Mouse (Mus musculus): Measurements from ENCODE around the gene Gm9903. TPM values are rescaled to one million over a fixed set of nuclear protein-coding genes. Genes with fewer than 3 reads are reported as not detected.

Gm9903 gene
- 0.75 TPM in 1 of 2 replicates, not detected in the other for total RNA-seq (2014; fragmentation: Nextera tagmentation)
- 0.15 and 0.30 TPM in 2 replicates for total RNA-seq (2017)

GRCm38 (mm10) chr5:33629301-33629987, at the start of gene Gm9903, which contains the start of gene Fam53a:
TSS of gene Gm9903 (plus strand) at chr5:33629925.
TSS of gene Fam53a (minus strand) at chr5:33629635.
- peak; percentile 92 for ATAC-seq (replicated peaks; ENCODE audit: poor library complexity, severe bottlenecking)

- no peak for ATAC-seq (replicated peaks; ENCODE audit: poor library complexity, severe bottlenecking)
Observed at GRCm38 (mm10) chr5:33580336-33580735, 49.4 kb upstream of the Gm9903 start.

- no peak for ATAC-seq (replicated peaks; ENCODE audit: poor library complexity, severe bottlenecking)
Observed at GRCm38 (mm10) chr5:33587498-33588058, 42.1 kb upstream of the Gm9903 start.

- no peak for ATAC-seq (replicated peaks; ENCODE audit: poor library complexity, severe bottlenecking)
Observed at GRCm38 (mm10) chr5:33588066-33588465, 41.7 kb upstream of the Gm9903 start.

GRCm38 (mm10) chr5:33589221-33589888, 40.4 kb upstream of the Gm9903 start:
- peak; percentile 82 for ATAC-seq (replicated peaks; ENCODE audit: poor library complexity, severe bottlenecking)

- peak; percentile 69 for ATAC-seq (replicated peaks; ENCODE audit: poor library complexity, severe bottlenecking)
Observed at GRCm38 (mm10) chr5:33593620-33594019, 36.1 kb upstream of the Gm9903 start.

- no peak for ATAC-seq (replicated peaks; ENCODE audit: poor library complexity, severe bottlenecking)
Observed at GRCm38 (mm10) chr5:33605314-33605713, 24.4 kb upstream of the Gm9903 start.

GRCm38 (mm10) chr5:33606631-33607030, 23.1 kb upstream of the Gm9903 start:
- ATAC-seq (replicated peaks; ENCODE audit: poor library complexity, severe bottlenecking) = no peak

- ATAC-seq (replicated peaks; ENCODE audit: poor library complexity, severe bottlenecking) = no peak
Observed at GRCm38 (mm10) chr5:33607434-33607833, 22.3 kb upstream of the Gm9903 start.

GRCm38 (mm10) chr5:33609226-33609625, 20.5 kb upstream of the Gm9903 start:
- ATAC-seq (replicated peaks; ENCODE audit: poor library complexity, severe bottlenecking) = no peak

GRCm38 (mm10) chr5:33611795-33612194, 17.9 kb upstream of the Gm9903 start:
- no peak for ATAC-seq (replicated peaks; ENCODE audit: poor library complexity, severe bottlenecking)

- ATAC-seq (replicated peaks; ENCODE audit: poor library complexity, severe bottlenecking) = no peak
Observed at GRCm38 (mm10) chr5:33614391-33614790, 15.3 kb upstream of the Gm9903 start.

GRCm38 (mm10) chr5:33622671-33623070, 7.1 kb upstream of the Gm9903 start:
- no peak for ATAC-seq (replicated peaks; ENCODE audit: poor library complexity, severe bottlenecking)

- ATAC-seq (replicated peaks; ENCODE audit: poor library complexity, severe bottlenecking) = no peak
Observed at GRCm38 (mm10) chr5:33623766-33624165, 6.0 kb upstream of the Gm9903 start.

GRCm38 (mm10) chr5:33627968-33628367, 1.8 kb upstream of the Gm9903 start:
- ATAC-seq (replicated peaks; ENCODE audit: poor library complexity, severe bottlenecking) = no peak

GRCm38 (mm10) chr5:33628820-33629300, 865 bp upstream of the Gm9903 start:
- ATAC-seq (replicated peaks; ENCODE audit: poor library complexity, severe bottlenecking) = peak; percentile 5; the same call in 1 of the 2 replicates

GRCm38 (mm10) chr5:33630061-33630460, 336 bp downstream of the Gm9903 start:
- no peak for ATAC-seq (replicated peaks; ENCODE audit: poor library complexity, severe bottlenecking)

GRCm38 (mm10) chr5:33630615-33631014, 890 bp downstream of the Gm9903 start:
- ATAC-seq (replicated peaks; ENCODE audit: poor library complexity, severe bottlenecking) = no peak

- ATAC-seq (replicated peaks; ENCODE audit: poor library complexity, severe bottlenecking) = no peak
Observed at GRCm38 (mm10) chr5:33632526-33632925, 2.8 kb downstream of the Gm9903 start.

- no peak for ATAC-seq (replicated peaks; ENCODE audit: poor library complexity, severe bottlenecking)
Observed at GRCm38 (mm10) chr5:33635361-33635760, 5.6 kb downstream of the Gm9903 start.

All from granulocyte monocyte progenitor cell, adult 5-6 weeks (primary cell).